Mouse (Mus musculus) CH12F3 (cell line): ENCODE data around the gene Gm42688.

ENCODE experiments used
- in situ Hi-C: fragments of 300-500 bp; cut with MboI; formaldehyde crosslinking; loops from 2 replicates; pipeline ENCODE4 v1.14.3; 2020; ENCODE audit warnings: low sequenced_read_pairs

Gene Gm42688

DNA sequence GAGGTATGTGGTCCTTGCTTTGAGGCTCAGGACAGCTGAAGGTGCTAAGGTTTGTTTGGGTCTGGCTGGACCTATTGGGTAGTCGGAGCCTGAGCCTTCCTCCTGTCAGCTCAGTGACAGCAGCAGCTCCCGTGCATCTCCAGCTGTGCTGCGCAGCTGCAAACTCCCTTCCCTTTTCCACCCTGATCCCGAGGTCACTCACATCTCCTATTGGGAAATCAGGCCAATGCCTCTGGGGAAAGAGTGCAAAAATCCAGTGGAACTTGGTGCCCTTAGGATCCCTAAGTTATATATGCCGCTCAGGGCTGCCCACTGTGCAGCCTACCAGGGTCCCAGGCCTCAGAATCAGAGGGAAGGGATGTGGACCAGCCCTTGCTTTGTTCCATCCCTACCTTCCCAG, 17.9 kb upstream of the Gm42688 start:
- in situ Hi-C loops = no loop called here

DNA sequence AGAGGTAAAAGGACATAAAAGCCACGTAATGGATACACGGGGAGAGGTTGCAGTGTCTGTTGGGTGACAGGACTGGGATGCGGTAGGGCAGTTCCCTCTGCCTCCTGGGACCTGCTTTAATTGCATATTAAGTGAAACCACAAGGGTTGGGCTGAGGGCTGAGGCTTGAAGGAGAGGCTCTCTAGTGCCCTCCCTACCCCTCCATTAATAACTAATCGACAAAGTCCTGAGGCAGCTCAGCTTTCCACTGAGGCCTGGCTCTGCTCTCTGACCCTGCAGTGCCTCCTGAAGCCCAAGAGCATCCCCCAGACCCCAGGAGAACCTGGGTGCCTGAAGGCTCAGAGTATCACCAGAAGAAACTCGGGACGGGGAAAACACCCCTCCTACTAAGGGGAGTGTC, 16.9 kb upstream of the Gm42688 start:
- in situ Hi-C loops = no loop called here

DNA sequence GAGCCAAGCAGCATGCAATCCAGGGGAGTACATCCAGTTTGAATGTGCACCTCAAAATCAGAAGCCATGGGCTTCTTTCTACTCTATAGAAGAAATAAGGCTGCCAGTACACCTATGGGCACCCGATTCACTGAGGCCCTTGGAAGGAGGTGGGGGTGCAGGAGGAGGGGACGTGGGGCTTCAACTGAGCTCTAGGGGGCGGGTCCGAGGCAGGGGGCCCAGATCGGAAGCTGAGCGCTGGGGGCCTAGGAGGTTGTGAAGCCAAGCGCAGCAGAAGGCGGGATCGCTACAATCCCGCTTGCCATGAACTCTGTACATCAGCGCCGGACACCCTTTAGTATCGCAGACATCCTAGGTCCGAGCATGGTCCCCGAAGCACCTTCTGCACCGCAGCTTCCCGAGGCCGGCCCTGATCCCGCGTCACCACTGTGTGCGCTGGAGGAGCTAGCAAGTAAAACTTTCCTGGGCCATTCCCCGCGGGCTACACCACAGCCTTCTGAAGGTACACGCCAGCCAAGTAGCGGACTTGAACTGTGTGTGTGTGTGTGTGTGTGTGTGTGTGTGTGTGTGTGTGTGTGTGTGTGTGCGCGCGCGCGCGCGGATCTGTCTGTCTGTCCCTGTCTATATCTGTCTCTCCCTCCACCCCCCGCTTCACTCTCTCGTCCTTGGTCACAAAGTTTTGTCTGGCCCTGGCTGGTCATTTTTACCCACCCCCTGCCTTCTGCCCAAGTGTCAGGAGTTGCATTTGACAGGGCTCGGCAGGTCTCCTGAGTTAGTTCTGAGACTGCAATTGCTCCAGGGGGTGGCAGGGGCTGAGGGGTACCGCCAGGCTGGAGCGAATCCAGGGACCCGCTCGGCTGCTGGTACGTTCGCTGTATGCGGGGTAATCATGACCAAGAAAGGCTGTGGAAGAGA, 15.0 kb upstream of the Gm42688 start, which contains the start of gene Lbx2:
Gene Lbx2 (plus strand): TSS at position 247 of the 915 bp plus-strand sequence.
- in situ Hi-C loops = no loop called here

DNA sequence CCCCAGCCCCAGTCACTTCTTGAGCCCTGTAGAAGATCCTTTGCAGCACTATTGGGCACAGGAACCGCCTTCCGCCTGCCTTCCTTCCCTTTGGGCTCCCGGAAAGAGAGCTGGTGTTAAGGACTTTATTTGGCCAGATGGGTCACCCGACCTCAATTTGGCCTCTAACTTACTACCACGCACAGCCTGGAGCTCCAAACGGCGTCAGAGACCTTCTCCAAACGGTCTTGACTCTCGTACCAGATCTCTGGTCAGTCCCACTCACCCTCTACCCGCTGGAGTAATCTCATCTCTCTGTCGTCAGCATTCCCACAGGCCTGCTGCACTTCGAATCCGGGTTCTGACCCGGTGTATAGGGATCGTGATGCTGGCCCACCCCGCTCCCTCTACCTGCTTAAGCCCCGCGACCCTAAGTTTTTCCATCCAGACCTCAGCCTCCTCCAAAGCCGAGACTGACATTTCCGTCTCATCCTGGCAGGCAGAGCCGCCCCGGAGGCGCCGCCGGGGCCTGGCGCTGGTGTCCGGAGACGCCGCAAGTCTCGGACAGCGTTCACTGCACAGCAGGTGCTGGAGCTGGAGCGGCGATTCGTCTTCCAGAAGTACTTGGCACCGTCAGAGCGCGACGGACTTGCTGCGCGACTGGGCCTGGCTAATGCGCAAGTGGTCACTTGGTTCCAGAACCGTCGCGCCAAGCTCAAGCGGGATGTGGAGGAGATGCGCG, 14.1 kb upstream of the Gm42688 start:
- in situ Hi-C loops = no loop called here

DNA sequence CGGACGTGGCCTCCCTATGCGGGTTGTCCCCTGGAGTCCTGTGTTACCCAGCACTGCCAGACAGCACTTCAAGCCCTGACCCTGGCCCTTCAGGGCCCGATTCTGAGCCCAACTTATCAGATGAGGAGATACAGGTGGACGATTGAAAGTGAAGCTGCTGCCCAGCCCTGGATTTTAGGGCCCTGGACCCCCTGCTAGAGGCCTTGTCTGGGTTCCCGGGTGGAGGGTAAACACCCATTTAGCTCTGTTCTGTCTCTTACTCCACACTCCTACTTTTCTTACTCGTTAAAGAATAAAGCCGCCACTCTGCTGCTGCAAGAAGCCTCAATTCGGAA, 13.5 kb upstream of the Gm42688 start:
- in situ Hi-C loops = no loop called here

DNA sequence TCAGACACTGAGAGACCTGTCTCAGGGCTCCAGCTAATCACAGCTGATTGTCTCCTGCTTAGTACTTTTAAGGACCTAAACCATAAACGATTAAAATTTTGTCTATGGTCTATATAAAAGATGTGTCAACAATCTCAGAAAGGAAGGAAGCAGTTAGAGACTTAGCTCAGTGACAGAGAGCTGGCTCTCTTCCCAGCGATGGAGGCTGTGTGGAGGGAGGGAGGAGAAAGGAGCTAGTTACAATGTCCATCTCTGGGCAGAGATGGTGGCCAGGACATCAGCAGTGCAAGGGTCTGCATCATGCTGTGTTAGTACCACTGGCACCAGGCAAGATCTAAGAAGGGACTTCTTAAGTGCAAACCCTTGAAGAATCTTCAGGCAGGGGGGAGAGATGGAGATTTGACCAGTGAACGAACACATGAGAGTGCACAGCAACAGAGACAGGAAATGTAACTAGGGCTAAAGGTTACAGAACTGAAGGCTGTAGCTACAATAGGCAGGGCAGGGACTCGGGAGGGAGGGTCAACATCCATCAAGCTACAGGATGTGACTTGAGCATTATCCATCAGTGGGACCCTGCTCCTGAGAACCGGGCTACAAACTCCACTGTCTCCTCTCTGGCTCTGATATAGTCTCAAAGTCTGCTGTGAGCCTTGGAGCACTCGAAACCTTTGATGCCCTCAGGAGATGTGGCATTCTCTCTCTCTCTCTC, 8.8 kb upstream of the Gm42688 start:
- in situ Hi-C loops = no loop called here

DNA sequence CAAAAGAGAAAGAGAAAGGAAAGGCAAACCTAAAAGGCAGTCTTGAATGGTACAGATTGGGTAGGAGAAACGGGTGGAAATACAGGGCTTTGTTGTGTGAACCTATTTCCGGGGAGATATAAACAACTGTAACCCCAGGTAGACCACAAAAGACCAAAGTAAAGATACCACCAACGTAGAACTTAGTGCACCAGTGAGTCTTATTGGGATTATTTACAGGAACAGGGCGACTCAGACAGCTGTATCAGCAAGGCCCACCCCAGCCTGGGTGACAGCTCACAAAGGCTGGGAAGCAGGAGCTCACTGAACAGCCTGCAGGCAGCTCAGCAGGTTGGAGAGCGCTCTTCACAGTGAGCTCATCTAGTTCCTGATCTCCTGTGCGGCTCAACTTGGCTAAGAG, 5.4 kb upstream of the Gm42688 start:
- in situ Hi-C loops = no loop called here

DNA sequence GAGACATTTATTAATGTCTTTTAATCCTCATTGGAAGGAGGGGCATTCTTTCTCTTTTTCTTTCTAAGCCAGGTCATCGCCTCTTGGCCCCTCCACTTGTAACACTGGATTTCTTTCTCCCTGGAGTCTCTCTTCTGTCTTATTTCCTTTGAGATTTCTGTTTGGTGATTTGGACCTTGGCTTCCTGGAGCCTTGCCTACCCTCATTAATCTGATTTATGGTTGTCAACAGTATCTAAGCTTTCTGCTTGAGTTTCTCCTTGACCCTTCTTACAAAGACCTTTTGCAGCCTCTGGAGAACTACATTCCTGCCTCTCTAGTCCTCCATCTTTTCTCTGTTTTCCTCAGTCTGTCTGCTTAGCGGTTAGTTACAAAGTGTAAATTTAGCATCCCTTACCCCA, 3.0 kb upstream of the Gm42688 start:
- in situ Hi-C loops = no loop called here

DNA sequence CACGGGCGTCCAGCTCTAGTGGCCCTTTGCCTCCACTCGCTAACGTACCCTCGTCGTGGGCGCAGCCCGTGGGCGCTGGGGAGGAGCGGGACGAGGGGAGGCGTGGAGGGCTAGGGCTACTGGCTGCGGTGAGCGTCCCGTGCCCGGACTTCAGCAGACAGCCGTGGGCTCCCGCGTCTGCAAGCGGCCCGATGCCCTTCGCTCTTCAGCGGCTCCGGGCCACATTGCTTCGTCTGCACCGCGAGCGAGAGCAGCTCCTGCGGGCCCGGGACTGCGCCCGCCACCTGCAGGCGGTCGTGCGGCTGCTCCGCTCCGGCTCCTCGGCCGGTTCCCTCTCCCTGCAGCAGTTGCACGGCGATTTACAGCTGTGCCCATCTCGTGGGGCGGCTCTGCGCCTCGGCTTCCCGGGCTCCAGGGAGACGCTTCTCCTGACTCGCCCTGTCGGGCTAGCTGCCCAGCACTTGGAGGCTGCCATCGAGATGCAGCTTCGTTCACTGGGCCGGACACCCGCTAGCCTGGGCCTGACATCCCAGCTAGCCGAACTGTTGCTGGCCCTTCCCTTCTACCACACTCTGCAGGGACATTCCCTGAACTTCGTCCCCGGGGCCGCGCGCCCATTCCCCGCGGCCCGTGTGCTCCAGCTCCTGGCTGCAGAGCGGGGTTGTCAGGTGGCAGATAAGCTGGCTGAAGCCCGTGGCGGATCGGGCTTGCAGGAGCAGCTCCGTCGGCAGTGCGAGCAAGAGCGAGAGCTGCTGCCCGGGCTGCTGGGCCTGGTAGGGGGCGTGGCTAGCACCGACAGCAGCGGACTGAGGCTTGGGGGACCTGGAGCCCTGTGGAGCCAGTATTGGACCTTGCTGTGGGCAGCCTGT, 505 bp downstream of the Gm42688 start:
- in situ Hi-C loops = no loop called here

DNA sequence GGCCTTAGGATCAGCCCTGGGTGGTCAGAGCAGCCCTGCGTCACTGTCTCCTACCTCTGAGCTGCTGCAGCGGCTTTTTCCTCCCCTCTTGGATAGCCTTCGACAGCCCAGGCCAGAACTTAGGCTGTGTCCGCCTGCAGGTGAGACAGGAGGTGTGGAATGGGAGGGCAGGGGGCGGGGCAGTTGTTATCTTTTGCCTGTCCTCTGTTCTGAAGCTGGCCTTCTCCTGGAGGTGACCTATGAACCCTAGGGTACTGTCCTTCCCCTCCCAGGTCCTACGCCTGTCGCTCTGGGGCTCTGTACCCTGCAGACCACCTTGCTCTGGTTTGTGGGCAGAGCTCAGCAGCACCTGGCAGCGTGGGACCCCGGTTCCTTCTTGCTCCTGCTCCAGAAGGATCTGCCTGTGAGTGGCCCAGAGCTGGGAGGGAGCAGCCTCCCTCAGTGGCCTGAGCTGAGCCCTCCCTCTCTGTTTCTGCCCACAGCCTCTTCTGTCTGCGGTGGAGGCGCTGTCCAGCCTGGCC, 1.8 kb downstream of the Gm42688 start:
- in situ Hi-C loops = no loop called here

DNA sequence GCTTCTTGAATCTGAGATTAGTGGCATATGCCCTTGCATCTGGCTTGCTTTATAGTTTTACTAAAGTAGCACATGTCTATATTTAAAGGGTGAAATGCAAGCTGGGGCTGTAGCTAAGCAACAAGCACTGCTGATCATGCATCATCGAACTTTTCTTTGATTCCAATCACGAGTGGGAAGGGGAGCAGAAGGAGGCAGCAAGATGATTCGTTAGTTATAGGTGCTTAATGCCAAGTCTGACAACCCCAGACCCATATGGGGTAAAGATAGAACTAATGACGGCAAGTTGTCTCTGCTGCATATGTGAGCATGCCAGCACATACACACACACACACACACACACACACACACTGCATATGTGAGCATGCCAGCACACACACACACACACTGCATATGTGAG, 2.7 kb downstream of the Gm42688 start:
- in situ Hi-C loops = no loop called here

DNA sequence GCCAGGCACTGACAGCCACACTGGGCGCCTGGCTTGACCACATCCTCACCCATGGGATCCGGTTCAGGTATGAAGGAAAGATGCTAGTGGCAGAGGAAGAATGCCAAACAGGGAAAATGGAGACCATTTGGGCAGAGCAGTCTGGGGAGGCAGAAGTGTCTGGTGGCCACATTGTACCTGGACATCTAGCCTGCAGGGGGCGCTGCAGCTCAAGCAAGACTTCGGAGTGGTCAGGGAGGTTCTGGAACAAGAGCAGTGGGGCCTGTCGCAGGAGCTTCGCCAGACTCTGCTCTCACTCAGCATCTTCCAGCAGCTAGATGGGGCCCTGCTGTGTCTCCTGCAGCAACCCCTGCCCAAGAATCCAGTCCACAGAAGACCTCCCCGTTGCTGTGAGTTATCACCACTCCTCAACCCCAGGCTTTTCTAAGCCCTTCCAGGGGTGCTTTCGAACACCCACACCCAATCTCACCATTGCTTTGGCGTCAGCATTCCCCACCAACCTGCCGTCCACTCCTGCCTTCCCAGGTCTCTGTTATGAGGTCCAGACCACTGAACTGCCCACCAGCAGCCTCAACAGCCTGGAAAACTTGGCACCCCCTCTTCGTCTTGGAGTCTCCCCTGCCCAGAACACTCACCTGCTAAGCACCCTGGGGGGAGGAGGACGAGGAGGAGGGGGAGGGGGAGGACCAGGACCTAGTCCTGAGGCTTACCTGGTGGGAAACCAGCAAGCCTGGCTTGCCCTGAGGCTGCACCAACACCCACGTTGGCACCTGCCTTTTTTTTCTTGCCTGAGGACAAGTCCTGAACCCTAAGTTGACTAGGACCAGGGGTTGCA, 6.4 kb downstream of the Gm42688 start:
- in situ Hi-C loops = no loop called here

DNA sequence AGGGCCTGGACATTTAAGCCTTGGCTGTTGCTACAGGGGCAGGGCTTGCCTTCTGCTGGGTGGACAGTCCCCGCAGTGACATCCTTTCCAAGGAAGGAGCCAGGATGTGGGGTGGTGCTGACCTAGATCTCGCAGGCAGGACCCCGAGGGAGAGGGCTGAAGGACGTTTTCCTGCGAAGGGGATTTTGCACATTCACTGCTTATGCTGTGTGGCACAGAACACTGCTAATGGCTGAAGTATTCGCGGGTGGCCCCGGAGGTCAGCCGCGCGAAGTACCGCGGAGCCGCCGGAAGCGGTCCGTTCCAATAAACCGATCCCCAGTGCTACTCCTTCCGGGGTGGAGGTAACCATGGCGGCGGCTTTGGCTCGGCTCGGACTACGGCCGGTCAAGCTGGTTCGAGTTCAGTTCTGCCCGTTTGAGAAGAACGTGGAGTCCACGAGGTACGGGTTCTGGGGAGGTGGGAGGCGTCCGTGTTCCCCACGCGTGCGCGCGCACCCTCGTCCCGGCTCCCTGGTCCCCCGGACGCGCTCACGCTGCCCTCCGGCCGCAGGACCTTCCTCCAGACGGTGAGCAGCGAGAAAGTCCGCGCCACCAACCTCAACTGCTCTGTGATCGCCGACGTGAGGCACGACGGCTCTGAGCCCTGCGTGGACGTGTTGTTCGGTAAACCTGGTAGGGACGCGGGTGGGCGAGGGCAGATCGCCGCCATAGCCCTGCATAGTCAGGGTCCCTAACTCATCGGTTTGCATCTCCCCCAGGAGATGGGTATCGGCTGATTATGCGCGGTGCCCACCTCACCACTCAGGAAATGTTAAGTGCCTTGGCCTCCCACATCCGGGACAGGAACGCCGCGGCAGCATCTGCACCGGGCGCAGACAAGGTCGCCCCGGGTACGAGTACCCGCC, 7.6 kb downstream of the Gm42688 start, which contains the start of gene Mrpl53:
Gene Mrpl53 (plus strand): TSS at position 279 of the 907 bp plus-strand sequence.
- in situ Hi-C loops = no loop called here

DNA sequence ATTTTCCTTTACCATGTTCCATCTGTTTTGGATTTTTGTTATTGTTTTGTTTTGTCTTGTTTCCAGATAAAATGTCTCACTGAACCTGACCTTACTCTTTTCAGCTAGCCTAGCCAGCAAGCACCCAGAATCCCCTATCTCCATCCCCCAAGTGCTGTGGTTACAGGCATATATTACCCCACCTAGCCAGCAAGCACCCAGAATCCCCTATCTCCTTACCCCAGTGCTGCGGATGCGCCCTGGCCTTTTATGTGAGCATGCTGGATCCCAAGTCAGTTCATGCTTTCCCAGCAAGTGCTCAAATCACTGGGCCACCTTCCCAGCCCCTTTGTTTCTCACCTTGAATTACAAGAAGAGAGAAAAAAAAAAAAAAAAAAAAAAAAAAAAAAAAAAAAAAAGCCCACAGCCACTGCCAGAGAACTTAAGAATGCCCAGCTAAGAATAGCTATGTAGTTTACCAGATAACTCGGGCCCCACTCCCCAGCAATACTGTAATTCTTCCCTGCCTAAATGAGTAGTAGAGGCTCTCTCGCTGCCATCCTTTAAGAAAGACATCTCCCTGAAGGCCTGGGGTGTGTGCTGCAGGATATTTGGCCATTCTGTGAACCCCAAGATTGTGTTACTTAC, 10.2 kb downstream of the Gm42688 start:
- in situ Hi-C loops = no loop called here

DNA sequence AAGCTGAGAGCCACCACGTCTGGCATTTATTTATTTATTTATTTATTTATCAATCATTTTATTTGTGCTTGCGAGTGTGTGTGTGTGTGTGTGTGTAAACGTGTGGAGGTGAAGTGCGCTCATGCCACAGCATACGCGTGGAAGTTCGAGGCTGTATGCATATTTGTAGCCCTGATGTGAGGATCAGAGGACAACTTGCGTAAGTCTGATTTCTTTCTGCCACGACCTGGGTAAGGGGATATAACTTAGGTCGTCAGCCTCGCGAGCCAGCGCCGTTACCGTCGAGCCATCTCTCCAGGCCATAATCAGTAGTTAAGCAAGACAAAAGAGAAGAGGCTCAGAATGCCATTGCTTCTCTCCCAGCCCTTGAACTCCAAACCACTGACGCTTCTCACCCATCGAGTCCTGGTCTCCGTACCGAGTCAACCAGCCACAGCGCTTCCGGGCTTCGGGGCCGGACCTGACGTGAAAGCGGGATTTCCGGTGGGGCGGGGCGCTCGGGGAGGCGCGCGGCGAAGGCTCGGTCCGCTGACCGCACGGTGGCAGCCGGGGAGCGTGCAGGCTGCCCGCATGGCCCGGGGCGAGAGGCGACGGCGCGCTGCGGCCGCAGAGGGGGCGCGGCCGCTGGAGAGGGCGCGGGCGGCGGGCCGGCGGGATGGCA, 13.7 kb downstream of the Gm42688 start, which contains the start of gene Mogs:
Gene Mogs (plus strand): TSS at position 486 of the 661 bp plus-strand sequence.
- in situ Hi-C loops = no loop called here

DNA sequence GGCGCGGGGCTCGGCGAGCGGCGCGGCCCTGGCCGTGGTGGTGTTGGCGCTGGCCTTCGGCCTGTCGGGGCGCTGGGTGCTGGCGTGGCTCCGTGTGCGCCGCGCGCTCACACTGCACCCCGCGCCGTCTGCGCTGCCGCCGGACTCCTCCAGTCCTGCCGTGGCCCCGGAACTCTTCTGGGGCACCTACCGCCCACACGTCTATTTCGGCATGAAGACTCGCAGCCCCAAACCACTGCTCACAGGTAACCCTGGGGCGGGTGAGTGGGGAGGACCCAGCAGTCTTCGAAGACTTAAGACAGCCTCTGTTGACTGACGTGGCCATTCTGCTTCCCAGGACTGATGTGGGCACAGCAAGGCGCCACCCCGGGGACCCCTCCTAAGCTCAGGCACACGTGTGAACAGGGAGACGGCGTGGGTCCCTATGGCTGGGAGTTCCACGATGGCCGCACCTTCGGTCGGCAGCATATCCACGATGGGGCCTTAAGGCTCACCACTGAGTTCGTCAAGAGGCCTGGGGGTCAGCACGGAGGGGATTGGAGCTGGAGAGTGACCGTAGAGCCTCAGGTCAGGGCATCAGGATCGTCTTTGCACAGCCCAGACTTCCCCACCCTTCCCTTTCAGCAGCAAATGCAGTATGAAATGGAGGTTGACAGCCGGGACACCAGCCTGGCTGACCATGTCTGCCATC, 14.4 kb downstream of the Gm42688 start:
- in situ Hi-C loops = no loop called here
